Mouse (Mus musculus): ENCODE measurements around the gene Lamtor1. TPM values are rescaled to one million over a fixed set of nuclear protein-coding genes. Genes with fewer than 3 reads are reported as not detected.
"Not testable (repeated sequence)": the region's sequence is repeated elsewhere in the genome, so short reads cannot be mapped to it uniquely, and the experiment has no call there.

Lamtor1 gene
- polyA plus RNA-seq, 2 experiments = 154 to 176 TPM

- no peak for TF ChIP-seq POLR2A (IDR thresholded peaks at IDR 0.05; ENCODE audit: borderline replicate concordance, extremely low read depth, insufficient read depth, insufficient read length)
- 96% methylated on average over 4 of the region's 4 CpGs for WGBS
- no peaks in the 10 kb centered on the region for H3K36me3 ChIP-seq (ENCODE audit: control insufficient read depth, insufficient read depth, low read length)
- H3K27me3 ChIP-seq (ENCODE audit: control insufficient read depth, insufficient read depth, low read length) = no peaks in the 10 kb centered on the region
- H3K4me2 ChIP-seq (replicated peaks; ENCODE audit: low read depth, low read length, severe bottlenecking) = no peak overlapping the region
- peaks cover 6% of the 10 kb centered on the region; the same call in 1 of the 2 replicates for H3K4me1 ChIP-seq (ENCODE audit: control insufficient read depth, insufficient read depth, low read length)
- H3K9me3 ChIP-seq (ENCODE audit: control insufficient read depth, low read length) = no peaks in the 10 kb centered on the region
- no peak for ATAC-seq (ENCODE audit: low FRiP score, low read depth)
- H3K27ac ChIP-seq (replicated peaks; ENCODE audit: low read depth, low read length) = no peak overlapping the region
- no peak overlapping the region for H3K9ac ChIP-seq (ENCODE audit: low read depth, low read length, severe bottlenecking)
- DNase-seq (ENCODE audit: low spot score) = no peak
- no peak overlapping the region for H3K4me3 ChIP-seq (replicated peaks; ENCODE audit: low read length)
Observed at GRCm38 (mm10) chr7:101937569-101937968, 31.9 kb downstream of the Lamtor1 start.

- ATAC-seq (ENCODE audit: low FRiP score, low read depth) (no peak), DNase-seq (ENCODE audit: low spot score) (no peak)
- 0 out of 2 replicates have a peak, but pooled peaks cover 3% of the 10 kb centered on the region for H3K4me1 ChIP-seq (ENCODE audit: control insufficient read depth, insufficient read depth, low read length)
- H3K4me3 ChIP-seq (replicated peaks; ENCODE audit: low read length) = no peak overlapping the region
- WGBS = 85% methylated on average over 2 of the region's 2 CpGs
- no peak overlapping the region for H3K27ac ChIP-seq (replicated peaks; ENCODE audit: low read depth, low read length)
- H3K36me3 ChIP-seq (ENCODE audit: control insufficient read depth, insufficient read depth, low read length) = no peaks in the 10 kb centered on the region
- H3K9ac ChIP-seq (ENCODE audit: low read depth, low read length, severe bottlenecking) = no peak overlapping the region
- H3K9me3 ChIP-seq (ENCODE audit: control insufficient read depth, low read length) = no peaks in the 10 kb centered on the region
- TF ChIP-seq POLR2A (IDR thresholded peaks at IDR 0.05; ENCODE audit: borderline replicate concordance, extremely low read depth, insufficient read depth, insufficient read length) = no peak
- no peak overlapping the region for H3K4me2 ChIP-seq (replicated peaks; ENCODE audit: low read depth, low read length, severe bottlenecking)
- H3K27me3 ChIP-seq (ENCODE audit: control insufficient read depth, insufficient read depth, low read length) = no peaks in the 10 kb centered on the region
Observed at GRCm38 (mm10) chr7:101938348-101938747, 32.6 kb downstream of the Lamtor1 start.

- TF ChIP-seq POLR2A (IDR thresholded peaks at IDR 0.05; ENCODE audit: borderline replicate concordance, extremely low read depth, insufficient read depth, insufficient read length) = no peak
- DNase-seq (ENCODE audit: low spot score) = no peak
- 93% methylated on average over 4 of the region's 4 CpGs for WGBS
- Histone ChIP-seq H3K9ac (ENCODE audit: low read depth, low read length, severe bottlenecking) (no peak overlapping the region), H3K27me3 (ENCODE audit: control insufficient read depth, insufficient read depth, low read length) (no peaks in the 10 kb centered on the region), H3K4me3 (replicated peaks; ENCODE audit: low read length) (no peak overlapping the region), H3K9me3 (ENCODE audit: control insufficient read depth, low read length) (no peaks in the 10 kb centered on the region), H3K4me2 (replicated peaks; ENCODE audit: low read depth, low read length, severe bottlenecking) (no peak overlapping the region), H3K36me3 (ENCODE audit: control insufficient read depth, insufficient read depth, low read length) (no peaks in the 10 kb centered on the region), H3K27ac (replicated peaks; ENCODE audit: low read depth, low read length) (no peak overlapping the region), H3K4me1 (ENCODE audit: control insufficient read depth, insufficient read depth, low read length) (0 out of 2 replicates have a peak, but pooled peaks cover 3% of the 10 kb centered on the region)
- ATAC-seq (ENCODE audit: low FRiP score, low read depth) = no peak
Observed at GRCm38 (mm10) chr7:101939758-101940157, 34.1 kb downstream of the Lamtor1 start.

- not testable (repeated sequence) for H3K27me3 ChIP-seq (ENCODE audit: control insufficient read depth, insufficient read depth, low read length); ATAC-seq (ENCODE audit: low FRiP score, low read depth); H3K9me3 ChIP-seq (ENCODE audit: control insufficient read depth, low read length); H3K4me1 ChIP-seq (ENCODE audit: control insufficient read depth, insufficient read depth, low read length); H3K4me2 ChIP-seq (replicated peaks; ENCODE audit: low read depth, low read length, severe bottlenecking); H3K36me3 ChIP-seq (ENCODE audit: control insufficient read depth, insufficient read depth, low read length); H3K27ac ChIP-seq (replicated peaks; ENCODE audit: low read depth, low read length); H3K4me3 ChIP-seq (replicated peaks; ENCODE audit: low read length); H3K9ac ChIP-seq (ENCODE audit: low read depth, low read length, severe bottlenecking); DNase-seq (ENCODE audit: low spot score)
- WGBS = 90% methylated on average over 5 of the region's 5 CpGs
Observed at GRCm38 (mm10) chr7:101949008-101949407, 43.3 kb downstream of the Lamtor1 start.

GRCm38 (mm10) chr7:101951648-101952047 lies 45.9 kb downstream of the Lamtor1 start:
- no peaks in the 10 kb centered on the region for H3K27me3 ChIP-seq (ENCODE audit: control insufficient read depth, insufficient read depth, low read length)
- DNase-seq (ENCODE audit: low spot score) (no peak), ATAC-seq (ENCODE audit: low FRiP score, low read depth) (no peak)
- no peak overlapping the region for H3K9ac ChIP-seq (ENCODE audit: low read depth, low read length, severe bottlenecking)
- no peak for TF ChIP-seq POLR2A (IDR thresholded peaks at IDR 0.05; ENCODE audit: borderline replicate concordance, extremely low read depth, insufficient read depth, insufficient read length)
- no peak overlapping the region for H3K4me3 ChIP-seq (replicated peaks; ENCODE audit: low read length)
- no peak overlapping the region for H3K4me2 ChIP-seq (replicated peaks; ENCODE audit: low read depth, low read length, severe bottlenecking)
- 94% methylated on average over 1 of the region's 1 CpGs for WGBS
- no peaks in the 10 kb centered on the region for H3K36me3 ChIP-seq (ENCODE audit: control insufficient read depth, insufficient read depth, low read length)
- H3K4me1 ChIP-seq (ENCODE audit: control insufficient read depth, insufficient read depth, low read length) = no peaks in the 10 kb centered on the region
- H3K27ac ChIP-seq (replicated peaks; ENCODE audit: low read depth, low read length) = no peak overlapping the region
- H3K9me3 ChIP-seq (ENCODE audit: control insufficient read depth, low read length) = no peaks in the 10 kb centered on the region

- Histone ChIP-seq H3K9me3 (ENCODE audit: control insufficient read depth, low read length) (no peaks in the 10 kb centered on the region), H3K4me3 (replicated peaks; ENCODE audit: low read length) (no peak overlapping the region), H3K9ac (ENCODE audit: low read depth, low read length, severe bottlenecking) (no peak overlapping the region), H3K27me3 (ENCODE audit: control insufficient read depth, insufficient read depth, low read length) (no peaks in the 10 kb centered on the region), H3K4me1 (ENCODE audit: control insufficient read depth, insufficient read depth, low read length) (no peaks in the 10 kb centered on the region), H3K36me3 (ENCODE audit: control insufficient read depth, insufficient read depth, low read length) (no peaks in the 10 kb centered on the region), H3K27ac (replicated peaks; ENCODE audit: low read depth, low read length) (no peak overlapping the region), H3K4me2 (replicated peaks; ENCODE audit: low read depth, low read length, severe bottlenecking) (no peak overlapping the region)
- no peak for TF ChIP-seq POLR2A (IDR thresholded peaks at IDR 0.05; ENCODE audit: borderline replicate concordance, extremely low read depth, insufficient read depth, insufficient read length)
- DNase-seq (ENCODE audit: low spot score) (peak; percentile 6), ATAC-seq (ENCODE audit: low FRiP score, low read depth) (no peak)
- WGBS = 29% methylated on average over 2 of the region's 2 CpGs
Observed at GRCm38 (mm10) chr7:101952098-101952497, 46.4 kb downstream of the Lamtor1 start.

Data from limb, embryonic 14.5 days (tissue).